Mouse (Mus musculus) olfactory bulb, adult 2 months (tissue): ENCODE data around the gene Fth1.

Experiments
- CTCF ChIP-seq: fragments of 200-500 bp; IDR thresholded peaks from 2 replicates; pipeline ENCODE4 v1.5.1; 2012; ENCODE audit warnings: low read depth, mild to moderate bottlenecking, low read length, moderate library complexity; ENCODE audit not compliant: insufficient read depth
- POLR2A ChIP-seq: fragments of 200-500 bp; IDR thresholded peaks from 2 replicates; pipeline ENCODE4 v1.6.1; 2012; ENCODE audit warnings: mild to moderate bottlenecking, low read depth, low read length, moderate library complexity; ENCODE audit not compliant: insufficient read depth

- TF ChIP-seq POLR2A (no peak), CTCF (no peak)
These were observed 46.5 kb upstream of the Fth1 start for GRCm38 (mm10) chr19:9933908-9934307.
